Mouse (Mus musculus) lung, embryonic 16.5 days (tissue): ENCODE measurements around the gene Hibch. TPM values are rescaled to one million over a fixed set of nuclear protein-coding genes. Genes with fewer than 3 reads are reported as not detected.
"Not testable (repeated sequence)": the region's sequence is repeated elsewhere in the genome, so short reads cannot be mapped to it uniquely, and the experiment has no call there.

ENCODE experiments used
- ATAC-seq: fragments of 200-750 bp; cut with Nextera tagmentation; 2 replicates; pipeline ENCODE4 v1.8.0; 2017; ENCODE audit warnings: low read depth, mild to moderate bottlenecking, moderate library complexity
- H3K27ac ChIP-seq: fragments of 300-500 bp; sonication (generic); 2 replicates; pipeline ENCODE4 v1.5.1; 2014; ENCODE audit warnings: mild to moderate bottlenecking, control low read depth, low read length
- H3K27me3 ChIP-seq: fragments of 300-500 bp; sonication (generic); 2 replicates; pipeline ENCODE4 v1.6.1; 2014; ENCODE audit warnings: low read depth, low read length, mixed read lengths; ENCODE audit not compliant: control insufficient read depth, insufficient read depth
- H3K36me3 ChIP-seq: fragments of 300-500 bp; sonication (generic); 2 replicates; pipeline ENCODE4 v1.6.1; 2014; ENCODE audit warnings: low read length; ENCODE audit not compliant: control insufficient read depth, insufficient read depth
- H3K4me1 ChIP-seq: fragments of 300-500 bp; sonication (generic); replicated peaks from 2 replicates; pipeline ENCODE4 v1.6.1; 2014; ENCODE audit warnings: low read length, mixed read lengths; ENCODE audit not compliant: control insufficient read depth, insufficient read depth
- H3K4me2 ChIP-seq: fragments of 300-500 bp; sonication (generic); 2 replicates; pipeline ENCODE4 v1.6.1; 2014; ENCODE audit warnings: low read depth, low read length, control low read depth
- H3K4me3 ChIP-seq: fragments of 300-500 bp; sonication (generic); 2 replicates; pipeline ENCODE4 v1.5.1; 2014; ENCODE audit warnings: mild to moderate bottlenecking, low read length, control low read depth
- H3K9ac ChIP-seq: fragments of 300-500 bp; sonication (generic); 2 replicates; pipeline ENCODE4 v1.6.1; 2014; ENCODE audit warnings: low read length, control low read depth
- H3K9me3 ChIP-seq: fragments of 300-500 bp; sonication (generic); 2 replicates; pipeline ENCODE4 v1.6.1; 2016; ENCODE audit warnings: low read length; ENCODE audit not compliant: control insufficient read depth
- WGBS: fragments of 180-500 bp; shearing (Covaris S2); extraction: QIAGEN DNeasy Blood & Tissue Kit; methylation state at CpG from one replicate; pipeline ENCODE4 v1.1.7; 2014; 5-methylcytosine and 5-hydroxymethylcytosine counted together
- polyA plus RNA-seq: library from polyadenylated mRNA; unstranded; fragments of >200 nt; fragmentation: Nextera tagmentation; extraction: Ambion mirVana; gene quantifications from 2 replicates; pipeline ENCODE4 v1.2.1, GENCODE M21; 2015

The Hibch gene
- polyA plus RNA-seq, 1 experiment from 2014 or later, result 20.8 TPM

DNA sequence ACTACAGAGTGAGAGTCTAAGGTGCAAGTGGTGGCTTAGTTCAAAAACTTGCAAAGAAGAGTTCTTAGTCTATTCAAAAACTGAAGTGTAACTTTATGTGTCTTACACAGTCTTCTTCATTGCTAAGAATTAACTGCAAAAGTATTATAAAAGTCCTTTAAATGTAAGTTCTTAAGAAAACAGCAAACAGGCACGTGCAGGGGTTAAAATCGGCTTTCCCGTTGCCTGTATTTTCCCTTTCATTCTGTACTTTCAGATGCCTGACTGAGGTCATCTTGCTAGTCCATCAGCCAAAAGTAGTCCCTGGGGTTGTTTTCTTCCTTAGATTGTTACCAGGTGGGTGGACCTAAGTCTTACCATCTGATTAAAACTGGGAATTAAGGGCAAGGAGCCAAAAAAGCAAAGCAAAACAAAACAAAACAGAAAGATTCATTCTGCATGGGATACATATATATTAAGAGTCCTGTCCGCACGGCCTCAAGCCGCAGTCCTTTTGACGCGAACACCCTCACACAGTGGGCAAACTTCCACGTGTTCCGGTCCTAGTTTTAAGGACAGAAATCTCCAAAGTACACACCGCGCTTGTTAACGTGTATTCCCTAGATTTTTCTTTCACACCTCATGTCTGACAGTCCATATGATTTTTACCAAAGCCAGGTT lies 28.4 kb upstream of the Hibch start:
- Histone ChIP-seq H3K9ac (peak overlapping the region; percentile 81; the same call in 1 of the 2 replicates), H3K4me3 (peak overlapping the region; percentile 68), H3K27ac (no peak overlapping the region), H3K27me3 (no peaks in the 10 kb centered on the region), H3K4me2 (peak overlapping the region; percentile 79), H3K9me3 (no peaks in the 10 kb centered on the region), H3K4me1 (peaks cover 12% of the 10 kb centered on the region), H3K36me3 (no peaks in the 10 kb centered on the region)
- ATAC-seq, result peak; percentile 21; the same call in 1 of the 2 replicates
- 44% methylated on average over 13 of the region's 13 CpGs for WGBS

GRCm38 (mm10) chr1:52816910-52817812 lies 27.6 kb upstream of the Hibch start, which contains the start of gene Inpp1:
TSS of gene Inpp1 (minus strand) at chr1:52817688.
- Histone ChIP-seq H3K9ac (peak within 1 kb of the TSS; percentile 81), H3K9me3 (no peaks in the 10 kb centered on the region), H3K27ac (peak within 1 kb of the TSS; percentile 69), H3K36me3 (no peaks in the 10 kb centered on the region), H3K4me2 (peak within 1 kb of the TSS; percentile 79), H3K4me3 (peak within 1 kb of the TSS; percentile 68), H3K27me3 (no peaks in the 10 kb centered on the region), H3K4me1 (peaks cover 12% of the 10 kb centered on the region)
- ATAC-seq, result peak; percentile 93
- WGBS, result under 1% methylated on average over 55 of the region's 59 CpGs

DNA sequence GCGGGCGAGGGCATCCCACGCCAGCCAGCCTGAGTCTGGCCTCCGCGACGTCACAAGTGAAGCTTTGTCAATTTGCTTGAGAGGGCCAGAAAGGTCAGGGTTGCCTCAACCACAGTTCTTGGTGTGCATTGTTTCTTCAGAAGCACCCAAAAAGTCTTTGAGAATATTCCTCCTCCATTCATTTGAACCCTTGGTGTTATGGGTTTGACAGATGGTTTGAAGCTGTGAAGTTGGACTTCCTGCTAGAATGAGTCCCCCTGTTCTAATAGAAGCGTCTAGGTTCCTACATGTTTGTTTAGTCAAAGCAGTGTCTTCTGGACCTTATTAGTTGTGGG lies 26.9 kb upstream of the Hibch start:
- Histone ChIP-seq H3K9me3 (no peaks in the 10 kb centered on the region), H3K27me3 (no peaks in the 10 kb centered on the region), H3K4me2 (peak overlapping the region; percentile 79), H3K4me3 (peak overlapping the region; percentile 68), H3K4me1 (peaks cover 12% of the 10 kb centered on the region), H3K27ac (peak overlapping the region; percentile 69), H3K9ac (peak overlapping the region; percentile 81), H3K36me3 (no peaks in the 10 kb centered on the region)
- ATAC-seq, result no peak
- WGBS, result 3% methylated on average over 7 of the region's 7 CpGs

DNA sequence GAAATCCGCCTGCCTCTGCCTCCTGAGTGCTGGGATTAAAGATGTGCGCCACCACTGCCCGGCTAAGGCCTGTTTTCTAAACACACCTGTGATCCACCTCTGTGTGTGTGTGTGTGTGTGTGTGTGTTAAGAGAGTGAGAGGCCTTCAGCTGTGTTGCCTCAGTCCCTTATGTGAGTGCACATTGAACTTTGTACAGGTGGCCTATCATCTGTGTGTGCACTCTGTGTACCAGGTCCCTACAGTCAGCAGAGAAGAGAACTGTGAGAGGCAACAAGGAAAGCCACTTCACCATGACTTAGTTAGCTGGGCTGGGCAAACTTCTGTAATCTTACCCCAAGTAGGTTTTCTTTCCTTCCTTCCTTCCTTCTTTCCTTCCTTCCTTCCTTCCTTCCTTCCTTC lies 5.6 kb upstream of the Hibch start:
- Histone ChIP-seq H3K4me3 (no peak overlapping the region), H3K9ac (no peak overlapping the region), H3K9me3 (no peaks in the 10 kb centered on the region), H3K36me3 (no peaks in the 10 kb centered on the region), H3K27ac (no peak overlapping the region), H3K4me2 (no peak overlapping the region), H3K4me1 (no peaks in the 10 kb centered on the region), H3K27me3 (no peaks in the 10 kb centered on the region)
- no peak for ATAC-seq
- 91% methylated on average over 3 of the region's 3 CpGs for WGBS

- ATAC-seq, result no peak; the same call in 1 of the 2 replicates
- H3K27ac ChIP-seq, result peak overlapping the region; percentile 31; the same call in 1 of the 2 replicates
- WGBS, result 16% methylated on average over 3 of the region's 3 CpGs
These were observed 375 bp upstream of the Hibch start for GRCm38 (mm10) chr1:52844354-52844753.

DNA sequence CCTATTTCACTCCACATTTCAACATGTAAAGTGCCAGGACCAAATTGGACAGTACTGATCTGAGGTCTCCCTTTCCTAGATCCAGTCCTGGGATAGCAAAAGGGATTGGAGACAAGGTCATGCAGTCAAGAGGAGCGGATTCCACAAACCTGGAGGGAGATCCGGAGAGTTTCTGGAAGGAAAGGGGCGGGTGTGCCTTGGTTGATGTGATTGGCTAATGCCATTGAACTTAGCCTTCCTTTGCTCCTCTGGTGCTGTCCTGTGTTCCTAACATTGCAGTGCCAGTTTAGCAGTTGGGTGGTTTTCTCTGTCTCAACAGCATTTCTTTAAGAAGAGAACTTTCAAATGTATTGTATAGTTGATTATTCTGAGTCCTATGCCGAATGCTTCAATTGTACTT lies 1.8 kb downstream of the Hibch start:
- 89% methylated on average over 4 of the region's 4 CpGs for WGBS

More at GRCm38 (mm10) chr1:52844354-52844753, 375 bp upstream of the Hibch start:
- Histone ChIP-seq H3K27me3 (no peaks in the 10 kb centered on the region), H3K9me3 (no peaks in the 10 kb centered on the region), H3K36me3 (no peaks in the 10 kb centered on the region), H3K4me2 (peak overlapping the region; percentile 41), H3K9ac (no peak overlapping the region), H3K4me1 (no peaks in the 10 kb centered on the region), H3K4me3 (peak overlapping the region; percentile 77)

DNA sequence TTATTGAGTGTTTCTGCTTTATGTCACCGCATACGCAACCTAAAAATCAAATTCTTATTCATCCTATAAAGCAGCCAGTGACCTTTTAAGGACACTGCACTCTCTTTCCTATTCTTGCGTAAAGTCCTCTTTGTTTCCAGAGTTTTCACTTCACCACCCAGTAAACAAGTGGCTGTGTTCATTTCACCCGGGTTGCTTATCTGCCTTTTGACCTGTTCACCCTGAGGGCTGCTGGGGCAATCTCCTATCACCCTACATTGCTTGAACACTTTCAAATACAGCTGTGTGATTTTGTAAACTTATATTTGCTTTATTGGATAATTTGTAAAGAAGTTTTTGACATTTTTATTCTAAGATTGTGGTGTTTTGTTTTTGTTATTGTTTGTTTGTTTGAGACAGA lies 4.7 kb downstream of the Hibch start:
- H3K27me3 ChIP-seq, result no peaks in the 10 kb centered on the region
- H3K9ac ChIP-seq, result no peak overlapping the region
- ATAC-seq, result no peak
- H3K4me3 ChIP-seq, result no peak overlapping the region
- H3K27ac ChIP-seq, result no peak overlapping the region
- no peaks in the 10 kb centered on the region for H3K9me3 ChIP-seq
- 69% methylated on average over 4 of the region's 4 CpGs for WGBS
- H3K4me1 ChIP-seq, result no peaks in the 10 kb centered on the region
- no peak overlapping the region for H3K4me2 ChIP-seq
- no peaks in the 10 kb centered on the region for H3K36me3 ChIP-seq

More for the DNA sequence above, 1.8 kb downstream of the Hibch start:
- no peaks in the 10 kb centered on the region for H3K36me3 ChIP-seq
- no peak overlapping the region for H3K27ac ChIP-seq
- H3K4me3 ChIP-seq, result no peak overlapping the region
- no peak overlapping the region for H3K4me2 ChIP-seq
- H3K27me3 ChIP-seq, result no peaks in the 10 kb centered on the region
- no peaks in the 10 kb centered on the region for H3K4me1 ChIP-seq
- no peak for ATAC-seq
- no peaks in the 10 kb centered on the region for H3K9me3 ChIP-seq
- no peak overlapping the region for H3K9ac ChIP-seq

- not testable (repeated sequence) for ATAC-seq, H3K36me3 ChIP-seq, H3K4me3 ChIP-seq, H3K27me3 ChIP-seq, H3K27ac ChIP-seq, H3K9ac ChIP-seq, H3K4me1 ChIP-seq, H3K4me2 ChIP-seq, H3K9me3 ChIP-seq
- WGBS, result no CpG with 5 or more reads among the region's 1 CpGs
These were observed 9.3 kb downstream of the Hibch start for GRCm38 (mm10) chr1:52854029-52854428.

- H3K9ac ChIP-seq, result no peak overlapping the region
- 77% methylated on average over 7 of the region's 7 CpGs for WGBS
- ATAC-seq, result no peak
- no peak overlapping the region for H3K27ac ChIP-seq
- H3K27me3 ChIP-seq, result no peaks in the 10 kb centered on the region
- peaks cover 1% of the 10 kb centered on the region; the same call in 1 of the 2 replicates for H3K36me3 ChIP-seq
- no peaks in the 10 kb centered on the region for H3K4me1 ChIP-seq
- no peak overlapping the region for H3K4me3 ChIP-seq
- H3K9me3 ChIP-seq, result no peaks in the 10 kb centered on the region
- no peak overlapping the region for H3K4me2 ChIP-seq
These were observed 11.3 kb downstream of the Hibch start for GRCm38 (mm10) chr1:52855904-52856601.
